Mouse (Mus musculus) ES-E14 (cell line): Measurements from ENCODE around the gene St8sia1.

Experiments
- CHD2 ChIP-seq: IDR thresholded peaks from 2 replicates; pipeline ENCODE4 v1.6.1; 2014; ENCODE audit warnings: mild to moderate bottlenecking, low read depth, low read length, inconsistent platforms
- HCFC1 ChIP-seq: IDR thresholded peaks from 2 replicates; pipeline ENCODE4 v1.6.1; 2012; ENCODE audit warnings: low read length, inconsistent platforms, borderline replicate concordance; ENCODE audit not compliant: insufficient read depth
- MAFK ChIP-seq: IDR thresholded peaks from 2 replicates; pipeline ENCODE4 v1.6.1; 2014; ENCODE audit warnings: mild to moderate bottlenecking, low read depth, low read length, inconsistent platforms; ENCODE audit not compliant: insufficient read depth
- ZNF384 ChIP-seq: IDR thresholded peaks from 2 replicates; pipeline ENCODE4 v1.6.1; 2012; ENCODE audit warnings: low read depth, low read length, inconsistent platforms

GRCm38 (mm10) chr6:142998221-142998999 is 34.2 kb upstream of the St8sia1 start:
- TF ChIP-seq CHD2 (no peak), HCFC1 (no peak), MAFK (no peak), ZNF384 (no peak)
